Mouse (Mus musculus): ENCODE data around the gene Dsn1.

GRCm38 (mm10) chr2:157048395-157049181 lies 41.6 kb upstream of the Dsn1 start:
- no peak for TF ChIP-seq POLR2A (IDR thresholded peaks at IDR 0.05; ENCODE audit: insufficient read length, low read depth)
- no peak for TF ChIP-seq E2F4 (IDR thresholded peaks at IDR 0.05; ENCODE audit: insufficient read depth)
